Mouse (Mus musculus) kidney, postnatal 14 days (tissue): Measurements from ENCODE around the gene Cd79b.

Source experiments
- DNase-seq: peaks from one replicate; pipeline ENCODE4 v3.0.0; 2022; ENCODE audit warnings: mixed read lengths

The Cd79b gene

DNA sequence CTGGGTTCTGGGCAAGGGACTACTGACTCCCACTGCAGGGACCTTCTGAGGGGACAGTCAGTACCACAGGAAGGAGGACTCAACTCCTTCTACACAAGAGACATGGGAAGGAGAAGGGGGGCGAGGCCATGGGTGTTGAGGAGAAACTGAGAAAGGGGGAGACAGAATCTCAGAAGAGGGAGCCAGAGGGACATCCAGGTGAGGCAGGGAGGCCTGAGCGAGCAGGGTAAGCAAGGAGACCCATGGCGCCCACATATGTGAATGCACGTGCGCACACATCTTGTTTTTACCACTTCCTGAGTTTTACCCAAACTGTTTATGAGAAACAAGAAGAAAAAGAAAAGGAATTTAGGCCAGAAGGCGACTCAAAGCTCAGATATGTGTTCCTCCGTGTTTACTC, 3.2 kb upstream of the Cd79b start:
- DNase-seq, result no peak

DNA sequence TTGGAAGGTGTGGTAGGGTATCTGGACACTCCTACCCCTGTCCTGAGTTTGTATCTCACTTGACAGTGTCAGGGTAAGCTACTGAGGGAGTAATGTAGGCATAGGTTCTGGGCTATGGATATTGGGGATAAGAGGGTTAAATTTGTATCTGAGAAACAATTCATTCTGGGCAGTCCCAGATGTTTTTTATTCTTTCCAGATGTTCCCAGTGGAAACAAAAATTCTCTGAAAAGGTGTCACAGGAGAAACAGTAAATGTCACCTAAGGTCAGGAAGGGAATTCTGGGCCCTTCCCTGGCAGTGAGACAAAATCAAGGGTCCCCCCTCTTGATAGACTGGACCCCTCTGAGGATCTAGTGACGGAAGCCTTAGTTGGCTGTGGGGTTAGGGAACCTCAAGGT, 1.9 kb upstream of the Cd79b start:
- DNase-seq, result no peak

DNA sequence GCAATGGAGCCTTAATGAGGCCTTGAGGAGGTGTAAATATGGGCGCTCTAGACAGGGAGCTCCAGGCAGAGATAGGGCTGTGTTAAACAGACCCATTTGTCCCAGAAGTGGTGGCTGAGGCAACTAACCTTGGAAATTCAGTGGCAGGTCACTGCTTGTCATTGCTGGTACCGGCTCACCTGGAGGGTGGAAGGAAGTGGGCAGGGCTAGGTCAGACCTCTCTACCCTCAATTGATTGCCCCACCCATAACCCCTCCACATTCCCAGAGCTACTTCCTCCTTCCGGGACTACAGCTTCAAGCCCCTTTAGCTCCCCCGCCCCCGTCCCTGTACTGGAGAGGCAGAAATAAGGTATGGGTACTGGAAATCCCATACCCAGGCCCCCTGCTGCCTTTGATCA, 1.0 kb downstream of the Cd79b start:
- no peak for DNase-seq

DNA sequence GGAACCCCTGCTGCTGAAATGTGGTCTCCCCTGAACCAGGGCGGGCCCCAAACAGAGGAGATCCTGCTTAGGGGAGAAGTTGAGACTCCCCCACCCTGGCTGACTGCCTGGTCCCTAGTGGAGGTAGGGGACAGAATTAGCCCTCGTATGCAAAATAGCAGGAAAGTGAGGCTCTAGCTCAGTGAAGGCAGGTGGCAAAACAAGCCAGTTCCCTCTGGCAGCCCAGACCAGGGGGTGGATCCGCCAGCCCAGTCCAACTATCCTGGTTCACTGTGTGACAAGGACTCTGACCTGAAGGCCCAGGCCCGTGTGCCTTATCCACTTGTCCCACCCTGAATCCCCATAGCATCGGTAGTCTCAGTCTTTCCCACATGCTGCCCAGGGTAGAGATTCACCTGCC, 4.4 kb downstream of the Cd79b start:
- no peak for DNase-seq

DNA sequence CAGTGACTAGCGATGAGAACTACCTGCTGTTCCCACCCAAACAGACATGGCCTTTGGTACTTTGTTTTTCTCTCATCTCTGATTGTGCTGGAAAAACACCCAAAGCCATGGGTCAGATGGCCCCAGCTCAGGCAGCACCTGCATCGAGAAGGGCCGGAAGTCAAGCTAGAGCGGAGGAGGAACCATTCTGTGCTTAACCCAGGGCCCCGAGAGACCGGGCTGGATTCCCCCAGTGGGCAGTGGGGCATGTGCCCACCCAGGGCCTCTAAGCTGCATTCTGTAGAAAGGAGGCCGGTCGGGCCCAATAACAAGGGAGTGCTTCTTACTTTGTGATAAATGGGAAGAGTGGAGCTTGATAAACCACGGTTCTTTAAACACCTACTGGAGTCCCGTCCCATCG, 6.4 kb downstream of the Cd79b start:
- no peak for DNase-seq

DNA sequence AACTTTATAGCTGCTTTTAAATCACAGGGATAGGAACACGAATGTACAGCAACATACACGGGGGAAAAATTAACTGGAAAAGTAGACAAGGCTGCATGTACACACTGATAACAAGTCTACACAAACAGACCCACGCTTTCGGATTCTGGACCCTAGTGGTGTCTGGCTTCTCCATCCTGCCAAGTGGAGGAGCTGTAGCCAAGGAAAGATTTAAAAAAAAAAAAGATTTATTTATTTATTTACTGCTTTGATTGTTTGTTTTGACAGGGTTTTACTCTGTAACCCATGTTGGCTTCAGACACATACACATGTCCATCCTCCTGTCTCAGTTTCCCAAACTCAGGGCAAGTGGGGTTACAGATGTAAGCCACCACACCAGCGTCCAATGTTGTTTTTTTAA, 7.1 kb downstream of the Cd79b start:
- DNase-seq, result no peak

DNA sequence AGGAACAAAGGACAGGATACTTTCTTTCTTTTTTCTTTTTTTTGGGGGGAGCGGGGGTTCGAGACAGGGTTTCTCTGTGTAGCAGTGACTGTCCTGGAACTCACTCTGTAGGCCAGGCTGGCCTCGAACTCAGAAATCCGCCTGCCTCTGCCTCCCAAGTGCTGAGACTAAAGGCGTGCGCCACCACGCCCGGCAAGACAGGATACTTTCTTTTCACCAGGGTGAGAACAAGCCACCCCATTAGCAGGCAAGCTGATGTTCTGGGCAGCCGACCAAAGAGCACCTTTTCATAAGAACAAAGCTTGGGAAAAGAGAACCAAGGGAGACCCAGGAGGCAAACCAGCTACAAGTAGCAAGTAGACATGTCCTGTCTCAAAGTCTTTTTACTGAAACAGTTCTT, 7.8 kb downstream of the Cd79b start:
- DNase-seq, result no peak

DNA sequence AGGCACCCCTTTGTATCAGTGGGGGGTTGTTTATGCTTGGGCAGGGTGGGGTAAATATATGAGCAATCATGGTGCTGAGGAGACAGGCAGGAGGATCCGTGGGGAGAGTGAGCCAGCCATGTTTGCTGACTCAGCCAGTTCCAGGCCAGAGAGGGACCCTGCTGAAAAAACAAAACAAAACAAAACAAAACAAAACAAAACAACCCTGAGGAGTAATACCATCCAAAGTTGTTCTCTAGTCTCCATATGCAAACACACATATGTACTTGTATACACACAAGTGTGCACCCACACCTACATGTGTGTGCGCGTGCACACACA, 8.5 kb downstream of the Cd79b start:
- DNase-seq, result no peak

DNA sequence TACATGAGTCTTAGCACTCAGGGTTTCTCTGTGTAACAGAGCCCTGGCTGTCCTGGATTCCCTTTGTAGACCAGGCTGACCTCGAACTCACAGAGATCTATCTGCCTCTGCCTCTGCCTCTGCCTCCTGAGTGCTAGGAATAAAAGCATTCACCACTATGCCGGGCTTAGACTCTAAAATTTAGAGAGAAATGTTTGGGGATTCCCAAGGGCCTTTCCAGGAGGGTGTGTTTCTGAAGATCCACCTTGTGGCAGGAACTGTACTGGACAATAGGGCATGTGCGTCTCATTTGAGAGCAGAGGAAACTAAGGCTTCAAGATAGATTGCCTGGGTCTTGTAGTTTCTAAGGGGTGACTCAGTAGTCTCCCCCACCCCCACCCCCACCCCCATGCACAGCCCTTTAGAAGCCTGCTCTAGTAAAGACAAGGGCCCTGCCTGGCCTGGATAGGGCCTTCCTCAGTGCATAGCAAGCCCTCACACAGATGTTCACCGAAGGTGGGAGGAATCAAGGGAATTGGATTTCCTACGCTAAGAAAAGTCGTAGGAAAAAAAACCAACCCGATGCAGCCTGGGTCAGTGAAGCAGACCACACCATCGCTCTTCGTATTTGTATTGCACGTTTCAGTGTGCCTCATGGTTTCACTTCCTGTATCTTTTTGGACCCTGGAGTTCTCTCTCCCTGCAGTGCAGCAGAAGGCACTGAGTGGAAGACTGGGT, 9.1 kb downstream of the Cd79b start:
- DNase-seq, result no peak

DNA sequence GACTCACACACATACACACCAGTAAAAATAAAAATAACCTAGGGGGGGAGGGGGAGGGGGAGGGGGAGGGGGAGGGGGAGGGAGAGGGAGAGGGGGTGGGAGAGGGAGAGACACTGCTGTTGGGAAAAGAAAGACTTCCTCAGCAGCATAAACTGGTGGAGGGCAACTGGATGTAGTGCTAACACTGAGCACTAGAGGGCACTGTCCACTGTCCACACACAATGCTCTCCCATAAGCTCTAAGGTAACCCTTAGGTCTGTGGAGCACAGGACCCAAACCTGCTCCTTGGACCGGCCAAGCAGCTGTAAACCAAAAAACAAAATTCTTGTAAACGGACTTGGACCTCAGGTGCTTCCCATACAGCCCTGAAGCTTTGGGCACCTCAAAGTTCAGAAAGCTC, 11.9 kb downstream of the Cd79b start:
- DNase-seq, result peak; percentile 67

DNA sequence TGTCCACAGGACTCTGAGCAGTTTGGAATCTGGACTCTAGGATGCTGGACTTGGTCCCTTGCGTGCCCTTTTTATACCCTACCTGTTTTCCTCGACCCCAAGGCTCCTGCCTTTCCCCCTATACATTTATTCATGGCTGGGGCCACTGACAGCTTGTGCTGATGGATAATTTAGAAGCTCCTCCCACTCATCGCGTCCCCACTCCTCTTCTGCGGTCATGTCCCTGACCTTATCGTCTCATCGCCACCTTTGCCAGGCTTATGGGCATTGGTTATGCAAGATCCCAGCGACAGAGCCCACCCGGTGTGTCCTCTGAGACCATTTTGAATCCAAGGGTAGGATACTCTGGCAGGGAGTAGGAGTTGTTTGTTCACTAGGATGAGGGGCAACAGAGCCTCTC, 12.8 kb downstream of the Cd79b start, which contains the start of gene Gh:
Gene Gh (minus strand): TSS at position 101 of the 400 bp plus-strand sequence.
- no peak for DNase-seq

DNA sequence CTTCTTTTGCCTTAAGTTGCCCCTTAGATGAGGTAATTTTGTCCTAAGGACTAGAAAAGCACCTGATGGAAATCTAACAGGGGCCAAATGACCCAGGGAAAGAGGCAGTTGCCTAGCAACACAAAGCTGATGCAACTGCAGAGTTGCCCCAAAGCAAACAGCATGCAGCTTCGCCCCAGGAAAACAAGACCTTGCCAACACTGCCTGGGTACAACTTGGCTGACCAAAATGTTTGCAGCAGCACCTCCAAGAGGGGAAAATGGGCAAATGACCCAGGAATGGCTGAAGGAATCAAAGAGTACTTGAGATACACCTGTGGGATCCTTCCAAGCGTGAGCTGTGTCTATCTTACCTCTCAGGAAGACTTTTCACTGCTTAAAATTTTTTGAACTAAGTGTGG, 22.7 kb downstream of the Cd79b start:
- no peak for DNase-seq

DNA sequence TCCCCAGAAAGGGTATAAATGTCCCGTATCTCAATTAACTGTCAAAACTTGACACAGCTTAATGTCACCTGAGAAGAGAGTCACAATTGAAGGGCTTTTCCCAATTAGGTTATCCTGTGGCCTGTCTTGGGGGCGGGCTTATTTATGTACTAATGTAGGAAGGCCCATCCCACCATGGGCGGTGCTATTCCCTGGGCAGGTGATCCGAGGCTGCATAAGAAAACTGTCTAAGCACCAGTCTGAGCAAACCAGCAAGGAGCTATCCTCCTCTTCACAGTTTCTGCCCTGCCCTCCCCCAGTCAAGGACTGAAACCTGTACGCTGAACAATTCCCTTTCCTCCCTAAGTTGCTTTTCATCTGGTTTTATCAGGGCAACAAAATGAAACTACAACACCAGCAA, 24.2 kb downstream of the Cd79b start:
- DNase-seq, result no peak

DNA sequence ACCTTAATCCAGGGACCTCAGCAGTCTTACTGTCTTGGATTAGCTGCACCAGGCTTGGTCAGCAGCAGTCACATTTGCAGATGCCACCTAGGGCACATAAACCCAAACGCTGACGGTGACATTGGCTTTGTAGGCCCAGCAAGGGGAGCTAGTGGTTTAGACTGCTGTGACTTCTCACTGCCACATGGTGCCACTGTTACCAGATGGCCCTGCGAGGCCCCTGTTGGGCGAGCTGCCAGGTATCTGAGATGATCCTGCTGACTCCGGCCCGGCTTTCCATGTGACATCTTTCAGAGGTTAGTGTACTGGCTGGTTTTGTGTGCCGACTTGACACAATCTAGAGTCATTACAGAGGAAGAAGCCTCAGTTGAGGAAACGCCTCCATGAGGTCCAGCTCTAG, 25.2 kb downstream of the Cd79b start:
- DNase-seq, result peak; percentile 81

DNA sequence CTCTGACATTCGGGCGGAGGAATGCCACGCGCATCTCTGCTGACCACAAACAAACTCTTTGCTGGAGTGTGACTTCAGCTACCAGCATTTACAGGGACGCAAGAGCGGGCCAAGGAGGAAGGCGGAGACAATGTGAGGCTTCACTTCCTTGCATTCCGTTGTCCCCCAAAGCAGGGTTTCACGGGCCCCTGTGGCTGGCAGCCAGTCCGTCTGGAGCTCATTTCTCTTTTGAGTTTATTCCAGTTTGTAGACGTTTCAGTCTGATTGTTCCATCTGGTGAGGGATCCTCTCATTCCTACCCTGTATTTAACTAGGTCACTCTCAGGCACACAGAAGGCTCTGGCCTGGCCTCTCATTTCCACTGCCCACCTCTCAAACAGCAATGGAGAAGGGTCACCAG, 27.6 kb downstream of the Cd79b start:
- no peak for DNase-seq

DNA sequence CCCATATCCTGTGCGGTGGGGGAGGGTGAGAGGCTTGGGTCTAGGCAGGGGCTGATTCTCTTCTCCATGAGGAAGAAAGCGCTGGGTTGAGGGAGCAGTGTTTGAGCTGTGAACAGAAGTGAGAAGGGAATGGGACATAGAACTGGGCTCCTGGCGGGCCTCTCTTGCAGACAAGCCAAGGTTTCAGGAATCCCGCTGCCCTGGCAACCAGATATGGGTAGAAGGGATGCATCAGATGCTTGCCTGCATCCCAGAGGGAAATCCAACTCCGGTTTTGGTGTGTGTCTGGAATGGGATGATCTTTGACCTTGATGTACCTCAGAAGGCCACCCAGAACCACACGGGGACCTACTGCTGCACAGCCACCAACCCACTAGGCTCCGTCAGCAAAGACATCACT, 28.4 kb downstream of the Cd79b start:
- DNase-seq, result no peak

DNA sequence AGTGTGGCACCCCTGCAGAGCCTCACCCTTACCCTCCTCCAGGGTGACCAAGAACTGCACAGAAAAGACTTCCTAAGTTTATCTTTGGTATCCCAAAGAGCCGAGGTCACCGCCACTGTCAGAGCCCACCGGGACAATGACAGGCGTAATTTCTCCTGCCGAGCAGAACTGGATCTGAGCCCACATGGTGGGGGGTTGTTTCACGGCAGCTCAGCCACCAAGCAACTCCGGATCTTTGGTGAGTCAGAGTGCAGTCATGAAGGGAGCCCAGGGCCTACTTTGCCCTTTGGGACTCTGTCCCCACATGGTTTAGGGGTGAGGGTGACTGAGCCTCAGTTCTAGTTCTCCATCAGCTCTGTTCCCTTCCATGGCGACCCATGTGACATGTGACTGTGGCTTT, 30.4 kb downstream of the Cd79b start:
- no peak for DNase-seq

DNA sequence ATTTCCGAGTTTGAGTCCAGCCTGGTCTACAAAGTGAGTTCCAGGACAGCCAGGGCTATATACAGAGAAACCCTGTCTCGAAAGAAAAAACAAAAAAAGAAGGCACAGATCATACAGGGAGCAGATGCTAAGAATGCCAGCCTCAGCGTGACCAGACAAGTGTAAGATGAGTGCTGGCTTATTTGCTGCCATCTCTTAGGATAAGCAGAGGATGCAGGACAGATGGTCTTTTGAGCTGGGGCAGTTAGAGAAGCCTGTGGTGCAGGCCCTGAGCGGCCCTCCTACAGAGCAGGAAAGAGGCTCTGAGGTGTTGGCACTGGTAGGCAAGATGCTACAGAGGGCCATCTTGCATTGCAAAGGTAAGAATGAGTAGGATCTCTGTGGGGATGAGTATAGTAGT, 31.2 kb downstream of the Cd79b start:
- no peak for DNase-seq

DNA sequence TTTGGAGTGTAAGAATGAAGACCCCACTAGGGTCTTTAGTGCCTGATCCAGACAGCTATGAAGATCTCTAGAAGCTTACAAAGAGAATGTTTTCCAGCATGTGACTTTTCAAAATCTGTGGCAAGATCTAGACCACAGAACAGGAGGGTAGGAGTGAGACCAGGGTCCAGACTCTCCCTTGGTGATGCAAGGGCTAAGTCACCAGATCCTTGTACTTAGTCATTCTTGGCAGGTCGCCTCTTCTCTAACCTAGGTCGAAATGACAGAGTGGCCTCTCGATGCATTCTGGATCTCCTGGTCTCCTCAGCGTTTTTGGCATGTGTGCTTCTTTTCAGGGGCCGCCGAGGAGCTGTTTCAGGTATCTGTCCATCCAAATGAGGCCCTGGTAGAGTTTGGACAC, 32.1 kb downstream of the Cd79b start:
- no peak for DNase-seq

DNA sequence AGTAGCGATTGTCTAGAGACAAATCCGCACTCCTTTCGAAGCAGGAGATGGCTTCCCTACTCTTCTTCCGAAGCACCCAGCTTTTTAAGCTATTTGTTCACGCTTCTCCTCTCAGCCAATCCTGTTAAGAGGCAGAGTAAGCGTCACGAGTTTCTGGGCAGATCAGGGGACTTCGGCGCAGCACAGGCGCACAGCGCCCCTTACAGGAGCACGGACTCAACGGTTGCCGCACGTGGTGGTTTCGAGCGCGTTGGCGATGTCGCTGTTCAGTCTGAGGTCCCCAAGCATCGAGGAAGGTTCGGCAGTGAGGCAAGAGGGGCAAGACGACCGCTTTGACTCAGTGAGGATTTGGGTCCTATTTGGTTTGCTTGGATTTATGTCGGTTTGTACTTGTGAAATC, 38.1 kb downstream of the Cd79b start, which contains the start of gene Tcam1:
Gene Tcam1 (plus strand): TSS at position 219 of the 400 bp plus-strand sequence.
- DNase-seq, result peak; percentile 95

DNA sequence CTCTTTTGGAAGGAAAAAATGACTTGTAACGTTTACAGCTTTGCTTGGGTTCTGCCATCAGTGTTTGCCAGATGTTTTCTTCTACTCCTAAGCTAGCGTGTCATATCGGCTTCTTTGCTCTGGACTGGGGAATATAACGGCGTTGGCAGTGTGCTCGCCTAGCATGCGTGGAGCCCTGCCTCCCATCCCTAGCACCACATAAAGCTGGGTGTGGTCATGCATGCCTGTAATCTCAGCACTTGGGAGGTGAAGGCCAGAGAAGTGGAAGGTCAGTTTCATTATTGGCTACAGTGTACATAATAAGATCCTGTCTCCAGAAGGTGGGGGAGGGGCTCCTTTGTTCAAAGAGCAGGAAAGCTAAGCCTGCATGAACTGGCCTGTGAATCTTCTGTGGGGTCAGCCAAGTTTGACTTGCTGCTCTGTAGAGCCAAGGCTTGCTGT, 39.6 kb downstream of the Cd79b start:
- DNase-seq, result peak; percentile 71

DNA sequence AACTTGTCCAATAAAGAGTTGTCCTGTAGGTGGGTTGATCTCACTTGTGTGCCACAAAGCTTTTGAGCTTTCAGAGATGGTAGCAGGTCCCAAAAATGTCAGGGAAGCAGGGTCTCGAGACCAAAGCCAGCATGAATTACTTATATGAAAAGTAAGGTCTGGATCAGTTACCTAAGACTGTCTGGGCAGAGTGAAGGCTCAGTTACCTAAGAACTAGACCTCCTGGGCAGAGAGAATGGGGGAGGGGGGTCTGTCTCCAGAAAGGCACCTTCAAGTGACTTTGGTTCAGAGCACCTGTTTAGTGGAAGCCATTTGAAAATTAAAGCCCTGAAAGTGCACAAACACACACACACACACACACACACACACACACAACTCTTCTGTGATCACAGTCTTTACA, 40.2 kb downstream of the Cd79b start:
- DNase-seq, result no peak

DNA sequence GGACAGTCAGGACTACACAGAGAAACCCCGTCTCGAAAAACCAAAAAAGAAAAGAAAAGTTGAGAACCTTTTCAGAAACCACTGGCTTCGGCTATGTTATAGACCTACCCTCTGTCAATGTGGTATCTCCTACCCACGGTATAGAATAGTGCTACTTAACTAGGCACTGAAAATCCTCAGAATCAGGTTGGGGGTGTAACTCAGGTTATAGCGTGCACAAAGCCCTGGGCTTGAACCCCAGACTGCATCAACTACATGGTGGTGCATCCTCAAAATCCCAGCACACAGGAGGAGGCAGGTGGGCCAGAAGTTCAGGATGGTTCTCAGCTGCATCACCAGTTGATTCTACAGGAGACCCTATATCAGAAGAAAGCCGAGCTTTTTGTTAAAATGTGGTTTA, 40.8 kb downstream of the Cd79b start:
- DNase-seq, result no peak

DNA sequence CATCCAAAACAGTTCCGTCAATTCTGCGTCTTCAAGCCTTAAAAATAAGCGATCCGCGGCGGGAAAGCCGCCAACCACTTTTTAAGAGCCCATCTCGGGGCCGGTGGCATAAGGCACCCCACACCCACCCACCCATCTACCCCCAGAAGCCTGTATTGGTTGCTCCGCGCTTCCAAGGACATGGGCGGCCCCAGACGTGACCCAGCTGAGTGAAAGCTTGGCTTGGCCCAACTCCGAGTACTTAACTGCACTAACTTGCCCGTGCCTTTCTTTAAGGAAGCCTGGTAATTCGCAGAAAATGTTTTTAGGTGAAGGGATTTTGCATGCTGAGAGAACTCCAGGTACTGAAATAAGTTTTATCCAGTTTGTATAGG, 41.3 kb downstream of the Cd79b start:
- DNase-seq, result no peak

DNA sequence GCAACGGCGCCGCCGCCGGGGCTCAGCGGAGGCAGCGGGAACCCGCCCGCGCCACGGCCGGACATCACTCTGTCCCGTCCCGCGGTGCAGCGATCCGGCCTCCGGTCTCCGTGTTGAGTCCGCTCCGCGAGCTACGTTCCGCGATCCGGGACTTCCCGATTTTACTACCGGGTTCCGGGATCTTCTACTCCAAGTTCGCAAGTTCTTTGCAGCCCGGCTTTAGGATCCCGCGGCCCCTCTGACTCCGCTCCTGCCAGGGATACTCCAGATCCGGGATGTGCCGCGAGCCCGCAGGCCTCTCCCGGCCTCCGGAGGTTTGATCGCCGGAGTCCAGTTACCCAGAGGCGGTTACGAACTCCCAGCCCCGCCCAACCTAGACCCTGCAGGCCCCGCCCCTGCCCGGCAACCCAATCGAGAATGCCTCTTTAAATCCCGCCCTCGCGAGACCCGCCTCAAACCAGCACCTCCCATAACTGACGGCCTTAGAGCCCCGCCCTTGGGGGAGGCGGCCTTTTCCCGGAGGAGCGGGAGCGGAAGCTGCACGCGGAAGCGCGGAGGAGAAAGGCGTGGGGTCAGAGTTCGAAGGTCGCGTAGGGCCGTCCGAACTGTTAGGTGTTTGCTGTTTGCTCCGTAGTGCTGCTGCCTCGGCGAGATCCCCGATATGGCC, 41.8 kb downstream of the Cd79b start, which contains the start of gene Smarcd2:
Gene Smarcd2 (minus strand): TSS at position 329 of the 667 bp plus-strand sequence.
- peak; percentile 100 for DNase-seq
